Mouse (Mus musculus): ENCODE data around the gene Pitpna. TPM values are rescaled to one million over a fixed set of nuclear protein-coding genes. Genes with fewer than 3 reads are reported as not detected.

Pitpna gene
- polyA plus RNA-seq, 1 experiment: 259 TPM

DNA sequence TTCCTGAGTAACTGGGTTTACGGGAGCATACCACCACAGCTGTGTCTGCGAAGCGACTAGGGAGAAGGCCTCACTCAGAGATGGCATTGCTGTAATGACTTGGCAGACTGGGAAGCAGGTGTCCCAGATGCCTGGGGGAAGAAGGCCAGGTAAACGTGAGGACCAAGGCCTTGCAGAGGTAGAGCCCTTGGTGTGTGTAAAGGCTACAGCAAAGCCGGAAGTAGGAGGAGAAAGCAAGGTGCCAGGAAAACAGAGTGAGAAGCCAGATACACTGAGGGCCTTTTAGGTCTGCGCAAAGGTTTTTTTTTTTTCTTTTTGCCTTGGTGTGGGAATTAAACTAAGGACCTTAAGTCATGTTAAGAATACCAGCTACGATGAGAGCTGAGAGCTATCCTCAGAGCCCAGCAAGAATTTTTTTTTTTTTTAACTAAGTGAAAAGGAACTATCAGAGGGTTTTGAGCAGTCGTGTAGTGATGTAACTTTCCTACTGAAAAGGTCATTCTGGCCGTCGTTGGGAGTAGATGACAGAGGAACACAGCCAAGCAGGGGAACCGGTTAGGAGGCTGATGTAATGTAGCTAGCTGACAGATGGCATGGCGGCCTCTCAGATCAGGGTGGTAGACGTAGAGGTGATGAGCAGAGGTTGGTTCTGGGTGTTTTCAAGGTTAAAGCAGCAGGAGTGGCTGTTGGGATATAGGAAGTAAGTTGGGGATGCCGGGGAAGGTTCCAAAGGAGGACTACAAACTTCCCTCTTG is 71.3 kb downstream of the Pitpna start:
- peaks cover 3% of the 10 kb centered on the region; the same call in 1 of the 2 replicates for H3K4me1 ChIP-seq (ENCODE audit: control insufficient read depth, insufficient read depth, low read length)
- H3K4me3 ChIP-seq (ENCODE audit: insufficient read depth, low read length): no peak overlapping the region
- H3K27ac ChIP-seq (ENCODE audit: insufficient read depth, low read length): no peak overlapping the region
- TF ChIP-seq CTCF (IDR thresholded peaks at IDR 0.05; ENCODE audit: extremely low read depth, insufficient read depth, low read length) (no peak), POLR2A (IDR thresholded peaks at IDR 0.05; ENCODE audit: extremely low read depth, insufficient read depth, low read length) (no peak)

DNA sequence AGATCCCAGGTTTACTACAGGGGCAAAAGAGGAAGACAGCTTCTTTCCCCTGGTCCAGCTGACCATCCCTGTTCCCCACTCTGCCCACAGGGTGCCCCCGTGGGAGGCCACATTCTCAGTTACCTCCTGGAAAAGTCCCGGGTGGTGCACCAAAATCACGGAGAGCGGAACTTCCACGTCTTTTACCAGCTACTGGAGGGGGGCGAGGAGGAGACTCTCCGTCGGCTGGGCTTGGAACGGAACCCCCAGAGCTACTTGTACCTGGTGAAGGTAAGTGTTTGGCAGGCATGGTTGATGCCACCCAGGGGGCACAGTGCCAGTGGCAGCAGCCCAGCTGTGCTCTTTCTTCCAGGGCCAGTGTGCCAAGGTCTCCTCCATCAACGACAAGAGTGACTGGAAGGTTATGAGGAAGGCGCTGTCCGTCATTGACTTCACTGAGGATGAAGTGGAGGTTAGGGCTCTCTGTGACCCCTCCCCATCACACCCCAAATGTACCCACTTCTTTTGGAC is 72.2 kb downstream of the Pitpna start:
- Histone ChIP-seq H3K27ac (ENCODE audit: insufficient read depth, low read length) (no peak overlapping the region), H3K4me1 (ENCODE audit: control insufficient read depth, insufficient read depth, low read length) (0 out of 2 replicates have a peak, but pooled peaks cover 3% of the 10 kb centered on the region), H3K4me3 (ENCODE audit: insufficient read depth, low read length) (no peak overlapping the region)
- TF ChIP-seq POLR2A (IDR thresholded peaks at IDR 0.05; ENCODE audit: extremely low read depth, insufficient read depth, low read length) (no peak), CTCF (IDR thresholded peaks at IDR 0.05; ENCODE audit: extremely low read depth, insufficient read depth, low read length) (no peak)

DNA sequence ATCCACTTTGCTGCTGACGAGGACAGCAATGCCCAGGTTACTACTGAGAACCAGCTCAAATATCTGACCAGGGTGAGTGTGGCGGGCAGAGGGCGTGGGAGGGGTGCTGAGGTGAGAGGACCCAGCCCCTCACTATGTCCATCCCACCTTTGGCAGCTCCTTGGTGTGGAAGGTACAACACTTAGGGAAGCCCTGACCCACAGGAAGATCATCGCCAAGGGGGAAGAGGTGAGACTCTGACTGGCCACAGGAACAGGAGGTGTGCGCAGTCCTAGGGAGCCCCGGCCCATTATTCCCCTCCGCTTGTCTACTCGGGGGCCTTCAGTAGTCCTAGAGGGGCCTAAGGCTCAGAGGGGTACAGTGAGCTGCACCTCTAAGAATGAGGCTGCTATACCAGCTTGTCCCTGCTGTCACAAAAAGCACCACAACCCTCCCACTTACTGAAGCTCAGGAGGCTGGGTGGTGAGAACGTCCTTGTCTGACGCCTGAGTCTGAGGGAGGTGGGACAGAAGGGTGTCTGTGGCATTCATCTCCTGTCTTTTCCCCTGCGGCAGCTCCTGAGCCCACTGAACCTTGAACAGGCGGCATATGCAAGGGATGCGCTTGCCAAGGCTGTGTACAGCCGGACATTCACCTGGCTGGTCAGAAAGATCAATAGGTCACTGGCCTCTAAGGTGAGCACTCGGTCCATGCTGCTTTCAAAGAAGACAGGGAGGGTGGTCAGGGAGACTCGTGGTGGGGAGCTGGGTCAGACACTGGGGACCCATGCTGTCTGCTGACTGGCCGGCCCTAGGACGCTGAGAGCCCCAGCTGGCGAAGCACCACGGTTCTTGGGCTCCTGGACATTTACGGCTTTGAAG is 73.3 kb downstream of the Pitpna start:
- Histone ChIP-seq H3K4me1 (ENCODE audit: control insufficient read depth, insufficient read depth, low read length) (0 out of 2 replicates have a peak, but pooled peaks cover 3% of the 10 kb centered on the region), H3K27ac (ENCODE audit: insufficient read depth, low read length) (no peak overlapping the region), H3K4me3 (ENCODE audit: insufficient read depth, low read length) (no peak overlapping the region)
- no peak for TF ChIP-seq CTCF (IDR thresholded peaks at IDR 0.05; ENCODE audit: extremely low read depth, insufficient read depth, low read length)
- no peak for TF ChIP-seq POLR2A (IDR thresholded peaks at IDR 0.05; ENCODE audit: extremely low read depth, insufficient read depth, low read length)

DNA sequence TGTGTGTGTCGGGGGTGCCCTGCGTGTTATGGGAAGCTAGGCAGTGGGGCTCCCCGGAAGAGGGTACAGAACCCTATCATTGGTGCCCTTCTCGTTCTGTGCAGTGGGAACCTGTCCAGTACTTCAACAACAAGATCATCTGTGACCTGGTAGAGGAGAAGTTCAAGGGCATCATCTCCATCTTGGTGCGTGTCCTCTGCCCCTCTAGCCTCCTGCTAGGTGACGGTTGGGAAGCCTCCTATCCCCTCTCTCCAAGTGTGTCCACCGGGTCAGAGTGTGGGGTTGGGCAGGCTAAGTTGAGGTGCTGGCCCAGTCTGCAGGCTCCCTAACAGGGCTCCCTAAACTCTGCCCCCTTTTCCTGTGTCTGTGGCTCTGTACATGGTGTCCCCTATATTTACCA is 74.2 kb downstream of the Pitpna start:
- TF ChIP-seq CTCF (IDR thresholded peaks at IDR 0.05; ENCODE audit: extremely low read depth, insufficient read depth, low read length): no peak
- TF ChIP-seq POLR2A (IDR thresholded peaks at IDR 0.05; ENCODE audit: extremely low read depth, insufficient read depth, low read length): no peak
- 0 out of 2 replicates have a peak, but pooled peaks cover 1% of the 10 kb centered on the region for H3K4me1 ChIP-seq (ENCODE audit: control insufficient read depth, insufficient read depth, low read length)
- H3K27ac ChIP-seq (ENCODE audit: insufficient read depth, low read length): no peak overlapping the region
- H3K4me3 ChIP-seq (ENCODE audit: insufficient read depth, low read length): no peak overlapping the region

DNA sequence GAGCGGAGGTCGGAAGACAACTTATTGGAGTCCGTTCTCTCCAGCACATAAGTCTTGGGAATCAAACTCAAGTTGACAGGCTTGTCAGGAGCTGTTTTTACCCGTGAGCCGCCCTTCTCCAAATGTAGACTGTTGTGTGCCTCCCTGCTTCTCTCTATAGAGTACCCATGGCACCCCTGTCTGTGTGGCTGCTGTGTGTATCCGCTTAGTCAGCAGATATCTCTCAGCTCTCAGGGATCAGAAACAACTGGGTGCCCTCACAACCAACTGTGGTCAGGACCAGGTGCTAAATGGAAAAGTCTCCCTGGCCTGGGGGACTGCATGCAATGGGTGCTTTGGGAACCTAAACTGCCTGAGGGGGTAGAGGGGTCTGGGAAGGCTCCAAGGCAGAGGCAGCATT is 78.4 kb downstream of the Pitpna start:
- no peak overlapping the region for H3K4me3 ChIP-seq (ENCODE audit: insufficient read depth, low read length)
- H3K4me1 ChIP-seq (ENCODE audit: control insufficient read depth, insufficient read depth, low read length): no peaks in the 10 kb centered on the region
- TF ChIP-seq POLR2A (IDR thresholded peaks at IDR 0.05; ENCODE audit: extremely low read depth, insufficient read depth, low read length) (no peak), CTCF (IDR thresholded peaks at IDR 0.05; ENCODE audit: extremely low read depth, insufficient read depth, low read length) (no peak)
- no peak overlapping the region for H3K27ac ChIP-seq (ENCODE audit: insufficient read depth, low read length)

DNA sequence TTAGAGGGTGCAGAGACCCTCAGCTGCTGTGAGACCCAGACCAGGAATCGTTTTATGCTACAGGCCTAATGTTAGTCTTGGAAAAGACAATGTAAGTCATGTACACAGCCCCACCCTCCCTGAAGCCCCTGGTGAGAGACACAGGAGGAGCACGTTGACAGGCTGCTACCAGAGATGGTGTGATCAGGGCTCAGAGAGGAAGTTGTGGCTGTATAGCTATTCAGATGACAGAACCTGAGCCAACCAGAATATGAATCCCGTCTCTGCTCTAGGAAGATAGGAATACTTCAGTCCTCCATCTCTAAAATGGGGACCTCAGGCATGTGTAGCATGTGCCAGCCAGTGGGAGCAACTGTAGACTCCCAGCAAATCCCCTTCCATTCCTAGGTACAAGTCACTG is 80.7 kb downstream of the Pitpna start:
- Histone ChIP-seq H3K4me3 (ENCODE audit: insufficient read depth, low read length) (no peak overlapping the region), H3K4me1 (ENCODE audit: control insufficient read depth, insufficient read depth, low read length) (peaks cover 4% of the 10 kb centered on the region; the same call in 1 of the 2 replicates), H3K27ac (ENCODE audit: insufficient read depth, low read length) (no peak overlapping the region)
- TF ChIP-seq CTCF (IDR thresholded peaks at IDR 0.05; ENCODE audit: extremely low read depth, insufficient read depth, low read length): no peak
- TF ChIP-seq POLR2A (IDR thresholded peaks at IDR 0.05; ENCODE audit: extremely low read depth, insufficient read depth, low read length): no peak

DNA sequence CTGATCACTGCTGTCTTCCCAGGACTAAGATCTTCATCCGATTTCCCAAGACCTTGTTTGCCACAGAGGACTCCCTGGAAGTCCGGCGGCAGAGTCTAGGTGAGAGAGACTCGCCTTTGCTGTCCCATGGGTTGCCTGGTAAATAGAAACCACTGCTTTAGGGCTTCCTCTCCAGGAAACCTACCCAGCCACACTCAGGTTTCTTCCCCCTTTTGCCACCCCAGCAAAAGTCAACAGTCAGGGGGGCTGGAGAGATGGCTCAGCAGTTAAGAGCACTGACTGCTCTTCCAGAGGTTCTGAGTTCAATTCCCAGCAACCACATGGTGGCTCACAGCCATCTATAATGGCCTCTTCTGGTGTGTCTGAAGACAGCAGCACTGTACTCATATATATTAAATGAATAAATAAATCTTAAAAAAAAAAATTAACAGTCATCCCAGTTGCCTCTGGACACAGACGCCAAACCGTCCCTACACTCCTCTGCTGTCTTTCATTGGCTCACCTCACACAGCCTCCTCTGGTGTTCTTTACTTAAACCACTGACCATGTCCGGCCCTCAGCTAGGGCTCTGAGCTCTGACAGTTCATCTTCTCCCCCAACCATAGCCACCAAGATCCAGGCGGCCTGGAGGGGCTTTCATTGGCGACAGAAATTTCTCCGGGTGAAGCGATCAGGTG is 81.4 kb downstream of the Pitpna start:
- H3K4me3 ChIP-seq (ENCODE audit: insufficient read depth, low read length): no peak overlapping the region
- TF ChIP-seq CTCF (IDR thresholded peaks at IDR 0.05; ENCODE audit: extremely low read depth, insufficient read depth, low read length) (no peak), POLR2A (IDR thresholded peaks at IDR 0.05; ENCODE audit: extremely low read depth, insufficient read depth, low read length) (no peak)
- no peak overlapping the region for H3K27ac ChIP-seq (ENCODE audit: insufficient read depth, low read length)
- H3K4me1 ChIP-seq (ENCODE audit: control insufficient read depth, insufficient read depth, low read length): peaks cover 4% of the 10 kb centered on the region; the same call in 1 of the 2 replicates

DNA sequence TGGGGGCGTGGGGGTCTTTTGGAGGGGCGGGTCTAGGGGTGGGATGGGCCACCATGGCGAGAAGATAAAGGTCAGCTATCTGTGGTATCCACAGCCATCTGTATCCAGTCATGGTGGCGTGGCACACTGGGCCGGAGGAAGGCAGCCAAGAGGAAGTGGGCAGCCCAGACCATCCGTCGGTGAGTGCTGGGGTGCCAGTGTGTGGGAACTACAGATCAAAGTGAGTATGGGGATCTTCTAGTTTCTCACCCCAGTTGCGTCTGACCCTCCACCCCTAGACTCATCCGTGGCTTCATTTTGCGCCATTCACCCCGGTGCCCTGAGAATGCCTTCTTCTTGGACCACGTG is 81.9 kb downstream of the Pitpna start:
- TF ChIP-seq CTCF (IDR thresholded peaks at IDR 0.05; ENCODE audit: extremely low read depth, insufficient read depth, low read length) (no peak), POLR2A (IDR thresholded peaks at IDR 0.05; ENCODE audit: extremely low read depth, insufficient read depth, low read length) (no peak)

More for the DNA sequence above, 81.9 kb downstream of the Pitpna start:
- Histone ChIP-seq H3K4me1 (ENCODE audit: control insufficient read depth, insufficient read depth, low read length) (peaks cover 4% of the 10 kb centered on the region; the same call in 1 of the 2 replicates), H3K27ac (ENCODE audit: insufficient read depth, low read length) (no peak overlapping the region), H3K4me3 (ENCODE audit: insufficient read depth, low read length) (no peak overlapping the region)

Data from cortical plate, adult 2 months (tissue).